8 mouse cellular contexts compared by ENCODE assay signal in genomic region chr19:36227418-36228160, GRCm38 (mm10).
DNase-seq lines count a peak whose midpoint lies in the region; ATAC-seq and TF ChIP-seq lines count a peak whose summit lies in the region.

No protein-coding gene starts in this region.

- ATAC-seq in embryonic facial prominence, embryonic 14.5 days (ENCODE audit: low read depth), result no peak
- ATAC-seq in forebrain, embryonic 14.5 days, result peak; percentile 75
- ATAC-seq in midbrain, embryonic 14.5 days (ENCODE audit: low FRiP score, low TSS enrichment), result no peak; the same call in 1 of the 2 replicates

- TF ChIP-seq CTCF in kidney, adult 2 months (conservative IDR thresholded peaks at IDR 0.05; ENCODE audit: insufficient read depth, insufficient read length, low read depth, low read length), result no peak

- H3K4me2 ChIP-seq in embryonic facial prominence, embryonic 14.5 days (ENCODE audit: low read depth, low read length), result no peak overlapping the region
- H3K4me2 ChIP-seq in forebrain, embryonic 14.5 days (ENCODE audit: low read length), result peak overlapping the region; percentile 0; the same call in 1 of the 2 replicates
- peak overlapping the region; percentile 32 for H3K4me2 ChIP-seq in midbrain, embryonic 14.5 days (ENCODE audit: low read length)

- H3K4me1 ChIP-seq in embryonic facial prominence, embryonic 14.5 days (ENCODE audit: control insufficient read depth, insufficient read depth, low read length), result no peaks in the 10 kb centered on the region
- H3K4me1 ChIP-seq in embryonic facial prominence, embryonic 10.5 days, result 0 out of 2 replicates have a peak, but pooled peaks cover 10% of the 10 kb centered on the region
- H3K4me1 ChIP-seq in kidney, adult 2 months (ENCODE audit: control insufficient read depth, insufficient read depth, low read length), result 0 out of 2 replicates have a peak, but pooled peaks cover 2% of the 10 kb centered on the region
- H3K4me1 ChIP-seq in forebrain, embryonic 14.5 days (ENCODE audit: control insufficient read depth, insufficient read depth, low read length), result peaks cover 11% of the 10 kb centered on the region; the same call in 1 of the 2 replicates
- no peaks in the 10 kb centered on the region for H3K4me1 ChIP-seq in midbrain, embryonic 14.5 days (ENCODE audit: control insufficient read depth, insufficient read depth, low read length)

- no peak overlapping the region for H3K27ac ChIP-seq in embryonic facial prominence, embryonic 14.5 days (replicated peaks; ENCODE audit: low read depth, low read length)
- H3K27ac ChIP-seq in embryonic facial prominence, embryonic 10.5 days (replicated peaks), result no peak overlapping the region
- no peak overlapping the region for H3K27ac ChIP-seq in kidney, adult 2 months (ENCODE audit: insufficient read depth, low read depth, low read length)
- H3K27ac ChIP-seq in forebrain, embryonic 14.5 days (ENCODE audit: low read depth, low read length), result no peak overlapping the region
- no peak overlapping the region for H3K27ac ChIP-seq in midbrain, embryonic 14.5 days (replicated peaks; ENCODE audit: low read depth, low read length)

- TF ChIP-seq POLR2A in kidney, adult 2 months (IDR thresholded peaks at IDR 0.05; ENCODE audit: low read depth, low read length), result no peak

- no peaks in the 10 kb centered on the region for H3K9me3 ChIP-seq in embryonic facial prominence, embryonic 14.5 days (ENCODE audit: control insufficient read depth, low read length)
- no peaks in the 10 kb centered on the region for H3K9me3 ChIP-seq in embryonic facial prominence, embryonic 10.5 days
- H3K9me3 ChIP-seq in forebrain, embryonic 14.5 days (replicated peaks; ENCODE audit: control insufficient read depth, low read length), result no peaks in the 10 kb centered on the region
- H3K9me3 ChIP-seq in midbrain, embryonic 14.5 days (ENCODE audit: control insufficient read depth, low read length), result no peaks in the 10 kb centered on the region

- DNase-seq in embryonic facial prominence, embryonic 14.5 days (ENCODE audit: low spot score), result peak; percentile 21
- no peak for DNase-seq in embryonic facial prominence, embryonic 10.5 days (ENCODE audit: low spot score)
- DNase-seq in kidney, adult 2 months, result peak; percentile 50
- DNase-seq in kidney, postnatal 14 days, result no peak
- DNase-seq in forebrain, embryonic 14.5 days (ENCODE audit: low spot score), result peak; percentile 73
- DNase-seq in midbrain, embryonic 14.5 days, result peak; percentile 40
- DNase-seq in spleen, adult 12 weeks (ENCODE audit: low spot score), result no peak
- no peak for DNase-seq in frontal cortex, postnatal 14 days (ENCODE audit: low spot score in 2 of 2)

- no peak overlapping the region for H3K4me3 ChIP-seq in embryonic facial prominence, embryonic 14.5 days (ENCODE audit: low read depth, low read length)
- H3K4me3 ChIP-seq in embryonic facial prominence, embryonic 10.5 days, result no peak overlapping the region
- no peak overlapping the region for H3K4me3 ChIP-seq in kidney, adult 2 months (ENCODE audit: insufficient read depth, low read depth, low read length)
- H3K4me3 ChIP-seq in forebrain, embryonic 14.5 days (ENCODE audit: low read depth, low read length), result no peak overlapping the region
- H3K4me3 ChIP-seq in midbrain, embryonic 14.5 days (replicated peaks; ENCODE audit: low read depth, low read length), result no peak overlapping the region

- WGBS in embryonic facial prominence, embryonic 14.5 days, result 38% methylated on average over 16 of the region's 17 CpGs
- 48% methylated on average over 17 of the region's 17 CpGs for WGBS in embryonic facial prominence, embryonic 10.5 days
- whole genome bisulfite sequencing in kidney, adult 2 months, result 29% methylated on average over 17 of the region's 17 CpGs
- 18% methylated on average over 17 of the region's 17 CpGs for WGBS in forebrain, embryonic 14.5 days
- WGBS in midbrain, embryonic 14.5 days, result 23% methylated on average over 17 of the region's 17 CpGs

- H3K36me3 ChIP-seq in embryonic facial prominence, embryonic 14.5 days (ENCODE audit: control insufficient read depth, insufficient read depth, low read length), result no peaks in the 10 kb centered on the region
- H3K36me3 ChIP-seq in embryonic facial prominence, embryonic 10.5 days (replicated peaks), result no peaks in the 10 kb centered on the region
- H3K36me3 ChIP-seq in kidney, adult 2 months (ENCODE audit: control insufficient read depth, insufficient read depth, low read length), result no peaks in the 10 kb centered on the region
- H3K36me3 ChIP-seq in forebrain, embryonic 14.5 days (ENCODE audit: control insufficient read depth, insufficient read depth, low read length), result no peaks in the 10 kb centered on the region
- no peaks in the 10 kb centered on the region for H3K36me3 ChIP-seq in midbrain, embryonic 14.5 days (ENCODE audit: control insufficient read depth, insufficient read depth, low read length)

- H3K9ac ChIP-seq in embryonic facial prominence, embryonic 14.5 days (ENCODE audit: low read depth, low read length), result no peak overlapping the region
- H3K9ac ChIP-seq in forebrain, embryonic 14.5 days (ENCODE audit: low read length), result no peak overlapping the region
- no peak overlapping the region for H3K9ac ChIP-seq in midbrain, embryonic 14.5 days (replicated peaks; ENCODE audit: low read length)

- H3K27me3 ChIP-seq in embryonic facial prominence, embryonic 14.5 days (replicated peaks; ENCODE audit: control insufficient read depth, insufficient read depth, low read length), result no peaks in the 10 kb centered on the region
- no peaks in the 10 kb centered on the region for H3K27me3 ChIP-seq in embryonic facial prominence, embryonic 10.5 days (replicated peaks; ENCODE audit: low read depth, poor library complexity, severe bottlenecking)
- H3K27me3 ChIP-seq in kidney, adult 2 months (replicated peaks; ENCODE audit: control insufficient read depth, insufficient read depth, low read length), result no peaks in the 10 kb centered on the region
- H3K27me3 ChIP-seq in forebrain, embryonic 14.5 days (replicated peaks; ENCODE audit: control insufficient read depth, insufficient read depth, low read length), result no peaks in the 10 kb centered on the region
- H3K27me3 ChIP-seq in midbrain, embryonic 14.5 days (ENCODE audit: control insufficient read depth, insufficient read depth, low read length), result no peaks in the 10 kb centered on the region

Comparison
In these comparisons a context has a peak if more than half of its experiments do, and no peak if none do; other contexts are left out.
1. DNase-seq: peak in embryonic facial prominence, embryonic 14.5 days (single experiment), kidney, adult 2 months (single experiment), forebrain, embryonic 14.5 days (single experiment) and midbrain, embryonic 14.5 days (single experiment); none in embryonic facial prominence, embryonic 10.5 days (single experiment), kidney, postnatal 14 days (single experiment), spleen, adult 12 weeks (single experiment) and frontal cortex, postnatal 14 days (0 of 2).